Mouse (Mus musculus): Measurements from ENCODE around the gene 4931440F15Rik.

DNA sequence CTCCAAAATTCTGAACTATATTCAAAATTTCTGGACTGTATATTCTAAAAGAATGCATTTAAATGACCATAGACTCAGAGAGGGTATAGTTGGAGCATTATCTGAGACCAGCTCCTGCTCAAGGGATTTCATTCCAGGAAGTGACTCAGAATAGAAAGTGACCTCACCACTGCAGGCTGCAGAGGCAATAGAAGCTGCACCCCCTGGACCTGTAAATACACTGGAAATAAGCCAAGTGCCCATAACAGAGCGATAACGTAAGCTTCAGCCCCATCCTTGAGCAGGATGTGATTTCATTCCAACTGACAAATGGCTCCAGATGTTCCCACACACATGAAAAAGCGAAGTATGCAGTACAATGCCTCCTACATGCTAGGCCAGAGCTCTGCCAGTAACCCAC, 14.3 kb upstream of the 4931440F15Rik start:
- no peak for TF ChIP-seq ZC3H11A (IDR thresholded peaks at IDR 0.05; ENCODE audit: borderline replicate concordance, low read depth, low read length)
- no peak for TF ChIP-seq ZNF384 (IDR thresholded peaks at IDR 0.05; ENCODE audit: low read depth, low read length)
- TF ChIP-seq MAFK (IDR thresholded peaks at IDR 0.05; ENCODE audit: insufficient read depth, low read depth, low read length), result no peak
- no peak for TF ChIP-seq CHD2 (IDR thresholded peaks at IDR 0.05; ENCODE audit: low read depth, low read length)
- TF ChIP-seq HCFC1 (IDR thresholded peaks at IDR 0.05; ENCODE audit: borderline replicate concordance, insufficient read depth, low read length), result no peak

All from ES-E14 (cell line).